Mouse (Mus musculus) embryonic facial prominence, embryonic 11.5 days (tissue): ENCODE data around the gene Mapk8. TPM values are rescaled to one million over a fixed set of nuclear protein-coding genes. Genes with fewer than 3 reads are reported as not detected.

ENCODE experiments used
- ATAC-seq: fragments of 200-750 bp; cut with Nextera tagmentation; replicated peaks from 2 replicates; pipeline ENCODE4 v1.8.0; 2017; ENCODE audit warnings: low read depth; ENCODE audit not compliant: insufficient number of reproducible peaks, low FRiP score, low TSS enrichment
- DNase-seq: peaks from one replicate; pipeline ENCODE4 v3.0.0-alpha.2; 2015; ENCODE audit warnings: low spot score
- H3K27ac ChIP-seq: fragments of 300-500 bp; sonication (generic); replicated peaks from 2 replicates; pipeline ENCODE4 v1.5.1; 2014; ENCODE audit warnings: mild to moderate bottlenecking, low read depth, low read length, control low read depth
- H3K27me3 ChIP-seq: fragments of 300-500 bp; sonication (generic); 2 replicates; pipeline ENCODE4 v1.6.1; 2014; ENCODE audit warnings: mild to moderate bottlenecking, low read length, moderate library complexity, mixed read lengths; ENCODE audit not compliant: control insufficient read depth, insufficient read depth
- H3K36me3 ChIP-seq: fragments of 300-500 bp; sonication (generic); replicated peaks from 2 replicates; pipeline ENCODE4 v1.6.1; 2014; ENCODE audit warnings: low read depth, mild to moderate bottlenecking, low read length, moderate library complexity, mixed read lengths; ENCODE audit not compliant: control insufficient read depth, insufficient read depth
- H3K4me1 ChIP-seq: fragments of 300-500 bp; sonication (generic); 2 replicates; pipeline ENCODE4 v1.6.1; 2014; ENCODE audit warnings: low read length, mixed read lengths; ENCODE audit not compliant: control insufficient read depth, insufficient read depth
- H3K4me2 ChIP-seq: fragments of 300-500 bp; sonication (generic); 2 replicates; pipeline ENCODE4 v1.6.1; 2014; ENCODE audit warnings: low read depth, mild to moderate bottlenecking, control low read depth, low read length, moderate library complexity
- H3K4me3 ChIP-seq: fragments of 300-500 bp; sonication (generic); 2 replicates; pipeline ENCODE4 v1.5.1; 2014; ENCODE audit warnings: low read depth, low read length, control low read depth
- H3K9ac ChIP-seq: fragments of 300-500 bp; sonication (generic); replicated peaks from 2 replicates; pipeline ENCODE4 v1.6.1; 2014; ENCODE audit warnings: mild to moderate bottlenecking, control low read depth, low read length
- H3K9me3 ChIP-seq: fragments of 300-500 bp; sonication (generic); replicated peaks from 2 replicates; pipeline ENCODE4 v1.6.1; 2016; ENCODE audit warnings: mild to moderate bottlenecking, low read length, inconsistent platforms, mixed read lengths; ENCODE audit not compliant: control insufficient read depth
- WGBS: fragments of 180-500 bp; shearing (Covaris S2); extraction: QIAGEN DNeasy Blood & Tissue Kit; methylation state at CpG from one replicate; pipeline ENCODE4 v1.1.7; 2014; 5-methylcytosine and 5-hydroxymethylcytosine counted together
- polyA plus RNA-seq: library from polyadenylated mRNA; unstranded; fragments of >200 nt; fragmentation: Nextera tagmentation; extraction: Ambion mirVana; gene quantifications from 2 replicates; pipeline ENCODE4 v1.2.1, GENCODE M21; 2014

Mapk8 gene
- polyA plus RNA-seq, 1 experiment from 2014 or later, result 22.0 TPM

GRCm38 (mm10) chr14:33424124-33424523, 22.8 kb downstream of the Mapk8 start:
- Histone ChIP-seq H3K27ac (no peak overlapping the region), H3K36me3 (no peaks in the 10 kb centered on the region), H3K4me1 (no peaks in the 10 kb centered on the region), H3K4me2 (no peak overlapping the region), H3K4me3 (no peak overlapping the region), H3K27me3 (no peaks in the 10 kb centered on the region), H3K9me3 (no peaks in the 10 kb centered on the region), H3K9ac (no peak overlapping the region)
- ATAC-seq (no peak), DNase-seq (no peak)

DNA sequence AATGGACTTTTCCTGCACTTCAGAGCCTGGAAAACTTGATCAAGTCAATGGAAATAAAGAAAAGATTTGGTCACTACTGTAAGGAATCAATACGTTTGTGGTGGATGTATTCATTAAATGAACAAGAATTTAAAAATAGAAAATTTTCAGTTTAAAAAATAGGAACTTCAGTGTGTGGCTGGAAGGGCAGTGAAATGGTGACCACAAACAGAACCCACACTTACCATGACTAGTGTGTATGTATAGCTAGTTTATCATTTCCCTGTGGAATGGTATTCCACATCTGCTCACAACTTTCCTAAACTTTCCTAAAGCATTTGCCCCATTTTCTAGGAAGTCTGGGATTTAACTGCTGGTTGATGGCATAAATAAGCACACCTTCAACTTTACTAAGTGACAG, 24.0 kb downstream of the Mapk8 start:
- no peak overlapping the region for H3K4me2 ChIP-seq
- H3K4me1 ChIP-seq, result no peaks in the 10 kb centered on the region
- H3K36me3 ChIP-seq, result no peaks in the 10 kb centered on the region
- ATAC-seq, result no peak
- WGBS, result 94% methylated on average over 1 of the region's 1 CpGs
- H3K27me3 ChIP-seq, result no peaks in the 10 kb centered on the region
- H3K27ac ChIP-seq, result no peak overlapping the region
- H3K4me3 ChIP-seq, result no peak overlapping the region
- no peak for DNase-seq
- no peaks in the 10 kb centered on the region for H3K9me3 ChIP-seq
- H3K9ac ChIP-seq, result no peak overlapping the region

DNA sequence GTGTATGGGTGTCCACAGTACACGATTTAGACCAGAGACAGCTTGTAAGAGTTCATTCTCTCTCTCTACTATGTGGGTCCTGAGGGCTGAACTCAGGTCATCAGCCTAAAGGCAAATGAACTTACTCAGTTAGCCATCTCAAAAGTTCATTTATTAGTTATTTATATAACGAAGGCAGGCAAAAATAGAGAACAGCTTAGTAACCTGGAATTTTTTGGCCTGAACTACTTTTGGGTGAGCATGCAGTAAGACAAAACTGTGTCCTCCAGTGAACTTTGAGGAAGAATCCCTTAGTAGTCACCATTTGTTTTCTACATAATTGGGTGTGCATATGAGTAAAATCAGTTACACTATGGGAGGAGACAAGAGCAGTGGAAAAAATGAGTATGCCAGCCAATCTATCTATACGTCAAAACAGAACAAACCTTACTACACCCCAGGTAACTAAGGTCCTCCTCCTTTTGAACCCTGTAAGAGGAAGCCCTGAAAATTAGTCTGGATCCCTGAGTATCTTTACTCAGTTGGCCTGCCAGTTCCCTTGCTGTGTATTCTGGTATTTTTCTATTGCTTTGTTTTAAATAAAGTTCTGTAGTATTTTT, 28.5 kb downstream of the Mapk8 start:
- Histone ChIP-seq H3K4me2 (no peak overlapping the region), H3K27ac (no peak overlapping the region), H3K9ac (no peak overlapping the region), H3K9me3 (no peaks in the 10 kb centered on the region), H3K36me3 (no peaks in the 10 kb centered on the region), H3K4me1 (no peaks in the 10 kb centered on the region), H3K4me3 (no peak overlapping the region), H3K27me3 (no peaks in the 10 kb centered on the region)
- ATAC-seq (no peak), DNase-seq (no peak)
- 90% methylated on average over 3 of the region's 3 CpGs for WGBS

DNA sequence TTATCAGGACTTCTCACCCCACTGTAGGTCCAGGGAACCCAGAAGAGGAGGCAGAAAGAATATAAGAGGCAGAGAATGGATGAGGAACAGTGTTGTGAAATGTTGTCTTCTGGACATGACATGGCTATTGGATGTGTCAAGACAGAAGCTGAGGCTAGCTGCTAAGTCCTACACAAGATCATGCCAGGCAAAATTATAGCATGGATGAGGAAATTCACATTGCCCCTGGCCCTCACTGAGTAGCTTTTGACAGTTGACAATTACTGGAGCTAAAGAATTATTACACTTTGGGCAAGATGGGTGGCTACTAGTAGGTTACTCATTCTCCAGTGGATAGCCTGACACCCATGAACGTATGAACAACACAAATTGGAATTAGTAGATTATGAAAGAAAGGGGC, 31.2 kb downstream of the Mapk8 start:
- H3K4me3 ChIP-seq, result no peak overlapping the region
- WGBS, result 88% methylated on average over 1 of the region's 1 CpGs
- no peak overlapping the region for H3K9ac ChIP-seq
- H3K4me2 ChIP-seq, result no peak overlapping the region
- DNase-seq (no peak), ATAC-seq (no peak)
- no peaks in the 10 kb centered on the region for H3K4me1 ChIP-seq
- no peaks in the 10 kb centered on the region for H3K36me3 ChIP-seq
- no peak overlapping the region for H3K27ac ChIP-seq
- no peaks in the 10 kb centered on the region for H3K9me3 ChIP-seq
- no peaks in the 10 kb centered on the region for H3K27me3 ChIP-seq

- no peaks in the 10 kb centered on the region for H3K4me1 ChIP-seq
- no peaks in the 10 kb centered on the region; the same call in 1 of the 2 replicates for H3K36me3 ChIP-seq
- H3K27me3 ChIP-seq, result no peaks in the 10 kb centered on the region
- no peaks in the 10 kb centered on the region for H3K9me3 ChIP-seq
- WGBS, result 87% methylated on average over 1 of the region's 1 CpGs
- no peak overlapping the region for H3K4me2 ChIP-seq
- no peak overlapping the region for H3K9ac ChIP-seq
- DNase-seq (no peak), ATAC-seq (no peak)
- H3K4me3 ChIP-seq, result no peak overlapping the region
- no peak overlapping the region for H3K27ac ChIP-seq
Observed at GRCm38 (mm10) chr14:33402331-33402730, 44.6 kb downstream of the Mapk8 start.

DNA sequence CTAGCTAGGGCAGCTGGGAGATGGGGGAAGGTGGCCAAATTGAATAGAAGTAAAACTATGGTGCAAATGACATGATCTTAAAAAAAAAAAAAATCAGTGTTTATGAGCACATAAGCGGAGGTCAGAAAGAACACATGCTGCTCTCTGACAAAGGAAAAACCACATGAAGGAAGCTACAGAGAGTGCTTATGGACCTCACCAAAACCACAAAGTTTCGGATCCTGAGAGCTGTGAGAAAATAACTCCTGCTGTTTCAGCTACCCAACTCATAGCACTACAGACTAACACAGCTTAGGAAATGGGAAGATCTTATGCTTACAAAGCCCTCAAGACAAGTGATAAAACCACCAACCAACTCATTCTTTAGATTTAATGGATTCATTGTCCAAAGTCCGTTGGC, 46.9 kb downstream of the Mapk8 start:
- no peak for DNase-seq
- 87% methylated on average over 3 of the region's 3 CpGs for WGBS
- H3K36me3 ChIP-seq, result no peaks in the 10 kb centered on the region; the same call in 1 of the 2 replicates
- no peak overlapping the region for H3K4me3 ChIP-seq
- H3K9ac ChIP-seq, result no peak overlapping the region
- H3K9me3 ChIP-seq, result no peaks in the 10 kb centered on the region
- ATAC-seq, result no peak
- H3K4me1 ChIP-seq, result no peaks in the 10 kb centered on the region
- H3K4me2 ChIP-seq, result no peak overlapping the region
- H3K27me3 ChIP-seq, result no peaks in the 10 kb centered on the region
- no peak overlapping the region for H3K27ac ChIP-seq

DNA sequence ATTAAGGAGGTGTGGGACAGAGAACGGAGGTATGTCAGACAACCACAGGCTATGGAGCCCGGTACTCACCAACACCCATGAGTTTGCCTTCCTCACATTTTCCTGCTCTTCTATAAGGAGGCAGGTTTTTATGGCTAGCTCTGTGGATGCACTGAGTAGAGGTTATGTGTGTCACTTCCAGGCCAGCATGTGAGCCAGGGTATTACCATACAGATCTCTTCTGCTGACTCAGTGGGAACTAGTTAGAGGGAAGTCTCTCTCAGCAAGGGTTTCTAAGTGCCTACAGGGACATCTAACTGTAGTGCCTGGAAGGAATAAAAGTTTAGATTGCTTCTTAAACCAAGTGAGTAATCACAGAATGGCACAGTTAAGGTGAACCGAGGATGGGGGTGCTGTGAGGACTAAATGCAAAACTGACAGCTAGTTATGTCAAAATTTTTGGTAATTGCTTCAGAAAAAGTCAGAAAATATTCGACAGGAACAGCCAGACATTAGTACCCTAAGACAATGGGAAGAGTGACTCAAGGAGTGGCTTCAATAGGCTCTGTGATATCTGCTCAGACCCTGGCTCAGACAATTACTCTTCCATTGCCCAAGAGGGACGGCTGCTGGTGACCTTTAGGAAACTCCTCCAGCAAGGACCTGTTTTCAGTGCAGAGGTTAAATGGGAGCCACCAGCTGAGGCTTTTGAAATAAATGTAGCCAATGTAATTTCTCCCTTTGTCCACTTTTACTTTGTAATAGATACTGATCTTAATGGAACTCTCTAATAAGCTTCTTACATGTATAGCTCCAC, 48.7 kb downstream of the Mapk8 start:
- no peaks in the 10 kb centered on the region for H3K9me3 ChIP-seq
- H3K27me3 ChIP-seq, result no peaks in the 10 kb centered on the region
- no peak overlapping the region for H3K4me2 ChIP-seq
- 86% methylated on average over 5 of the region's 5 CpGs for WGBS
- no peak overlapping the region for H3K27ac ChIP-seq
- H3K9ac ChIP-seq, result no peak overlapping the region
- DNase-seq (no peak), ATAC-seq (no peak)
- H3K4me3 ChIP-seq, result no peak overlapping the region
- no peaks in the 10 kb centered on the region for H3K4me1 ChIP-seq
- H3K36me3 ChIP-seq, result no peaks in the 10 kb centered on the region; the same call in 1 of the 2 replicates

DNA sequence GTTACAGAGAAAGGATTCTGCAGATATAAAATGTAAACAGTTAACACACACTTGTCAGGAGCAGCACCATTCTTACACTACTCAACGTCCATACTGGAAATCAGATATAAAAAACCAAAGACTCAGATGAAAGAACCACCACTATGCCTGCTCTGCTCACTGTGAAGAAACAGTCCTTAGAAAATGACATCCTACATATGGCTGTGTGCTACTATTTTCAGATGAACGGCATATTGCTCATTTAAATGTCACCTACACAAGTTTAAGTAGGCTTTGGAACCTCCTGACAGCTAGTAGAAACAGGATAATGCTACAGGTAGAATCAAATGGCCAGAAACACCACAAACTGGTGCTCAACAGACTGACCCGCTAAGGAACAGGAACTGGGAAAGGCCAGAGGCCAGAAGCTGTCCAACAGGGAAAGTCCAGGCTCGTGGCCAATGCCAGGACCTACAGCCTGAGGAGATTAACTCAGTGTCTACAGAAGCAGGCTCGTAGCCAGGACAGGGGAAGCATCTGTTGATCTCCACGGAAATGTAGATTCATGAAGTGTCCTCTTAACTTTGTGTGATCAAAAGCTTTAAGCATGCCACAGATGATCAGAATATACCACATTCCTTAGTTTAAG, 66.0 kb downstream of the Mapk8 start:
- H3K27ac ChIP-seq, result no peak overlapping the region
- no peak for DNase-seq
- no peaks in the 10 kb centered on the region for H3K27me3 ChIP-seq
- no peaks in the 10 kb centered on the region for H3K36me3 ChIP-seq
- H3K4me2 ChIP-seq, result no peak overlapping the region
- H3K4me1 ChIP-seq, result no peaks in the 10 kb centered on the region
- 82% methylated on average over 6 of the region's 6 CpGs for WGBS
- no peak for ATAC-seq
- H3K9me3 ChIP-seq, result no peaks in the 10 kb centered on the region
- H3K4me3 ChIP-seq, result no peak overlapping the region
- H3K9ac ChIP-seq, result no peak overlapping the region
